Mouse (Mus musculus) intestine, embryonic 14.5 days (tissue): Measurements from ENCODE around the gene Ddx28. TPM values are rescaled to one million over a fixed set of nuclear protein-coding genes. Genes with fewer than 3 reads are reported as not detected.
A peak's percentile ranks its signal among the peaks of the same experiment; 100 is the strongest.

ENCODE experiments used
- ATAC-seq: fragments of 200-750 bp; cut with Nextera tagmentation; replicated peaks from 2 replicates; pipeline ENCODE4 v1.8.0; 2017; ENCODE audit warnings: low read depth, moderate number of reproducible peaks, moderate TSS enrichment, moderate library complexity; ENCODE audit not compliant: low FRiP score, low TSS enrichment
- DNase-seq: peaks from one replicate; pipeline ENCODE4 v3.0.0-alpha.2; 2018; ENCODE audit warnings: low spot score
- H3K27ac ChIP-seq: fragments of 300-500 bp; sonication (generic); 2 replicates; pipeline ENCODE4 v1.5.1; 2014; ENCODE audit warnings: low read depth, mild to moderate bottlenecking, control low read depth
- H3K27me3 ChIP-seq: fragments of 300-500 bp; sonication (generic); replicated peaks from 2 replicates; pipeline ENCODE4 v1.6.1; 2014; ENCODE audit warnings: low read length, control low read depth; ENCODE audit not compliant: control insufficient read depth, insufficient read depth
- H3K36me3 ChIP-seq: fragments of 300-500 bp; sonication (generic); 2 replicates; pipeline ENCODE4 v1.6.1; 2014; ENCODE audit warnings: low read length, control low read depth; ENCODE audit not compliant: control insufficient read depth, insufficient read depth
- H3K4me1 ChIP-seq: fragments of 300-500 bp; sonication (generic); replicated peaks from 2 replicates; pipeline ENCODE4 v1.6.1; 2014; ENCODE audit warnings: low read length, control low read depth, mixed read lengths; ENCODE audit not compliant: control insufficient read depth, insufficient read depth
- H3K4me2 ChIP-seq: fragments of 300-500 bp; sonication (generic); 2 replicates; pipeline ENCODE4 v1.6.1; 2014; ENCODE audit warnings: low read length
- H3K4me3 ChIP-seq: fragments of 300-500 bp; sonication (generic); 2 replicates; pipeline ENCODE4 v1.5.1; 2014; ENCODE audit warnings: low read depth, low read length, control low read depth, mixed read lengths
- H3K9ac ChIP-seq: fragments of 300-500 bp; sonication (generic); 2 replicates; pipeline ENCODE4 v1.6.1; 2014; ENCODE audit warnings: mild to moderate bottlenecking, low read length
- H3K9me3 ChIP-seq: fragments of 300-500 bp; sonication (generic); 2 replicates; pipeline ENCODE4 v1.6.1; 2016; ENCODE audit warnings: low read length, control low read depth; ENCODE audit not compliant: control insufficient read depth
- WGBS: fragments of 180-500 bp; shearing (Covaris S2); extraction: QIAGEN DNeasy Blood & Tissue Kit; methylation state at CpG from one replicate; pipeline ENCODE4 v1.1.7; 2014; 5-methylcytosine and 5-hydroxymethylcytosine counted together
- polyA plus RNA-seq: library from polyadenylated mRNA; unstranded; fragments of >200 nt; fragmentation: Nextera tagmentation; extraction: Ambion mirVana; gene quantifications from 2 replicates; pipeline ENCODE4 v1.2.1, GENCODE M21; 2014

Gene Ddx28
- polyA plus RNA-seq, 1 experiment from 2014 or later: 16.9 TPM

DNA sequence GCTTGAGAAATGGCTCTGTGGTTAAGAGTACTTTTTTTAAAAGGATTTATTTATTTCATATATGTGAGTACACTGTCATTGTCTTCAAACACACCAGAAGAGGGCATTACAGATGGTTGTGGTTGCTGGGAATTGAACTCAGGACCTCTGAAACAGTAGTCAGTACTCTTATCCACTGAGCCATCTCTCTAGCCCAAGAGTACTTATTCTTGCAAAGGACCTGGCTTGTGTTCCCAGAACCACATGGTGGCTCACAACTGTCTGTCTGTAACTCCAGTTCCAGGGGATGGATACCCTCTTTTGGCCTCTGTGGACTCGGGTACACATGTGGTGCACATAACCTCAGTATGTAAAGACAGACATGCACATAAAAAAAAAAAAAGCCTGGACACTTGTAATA lies 42.3 kb downstream of the Ddx28 start:
- 72% methylated on average over 1 of the region's 1 CpGs for WGBS
- DNase-seq (no peak), ATAC-seq (no peak)
- no peaks in the 10 kb centered on the region for H3K9me3 ChIP-seq
- H3K9ac ChIP-seq: no peak overlapping the region
- no peaks in the 10 kb centered on the region for H3K27me3 ChIP-seq
- no peak overlapping the region for H3K27ac ChIP-seq
- H3K4me1 ChIP-seq: peaks cover 12% of the 10 kb centered on the region
- no peak overlapping the region for H3K4me3 ChIP-seq
- no peaks in the 10 kb centered on the region for H3K36me3 ChIP-seq
- H3K4me2 ChIP-seq: no peak overlapping the region

DNA sequence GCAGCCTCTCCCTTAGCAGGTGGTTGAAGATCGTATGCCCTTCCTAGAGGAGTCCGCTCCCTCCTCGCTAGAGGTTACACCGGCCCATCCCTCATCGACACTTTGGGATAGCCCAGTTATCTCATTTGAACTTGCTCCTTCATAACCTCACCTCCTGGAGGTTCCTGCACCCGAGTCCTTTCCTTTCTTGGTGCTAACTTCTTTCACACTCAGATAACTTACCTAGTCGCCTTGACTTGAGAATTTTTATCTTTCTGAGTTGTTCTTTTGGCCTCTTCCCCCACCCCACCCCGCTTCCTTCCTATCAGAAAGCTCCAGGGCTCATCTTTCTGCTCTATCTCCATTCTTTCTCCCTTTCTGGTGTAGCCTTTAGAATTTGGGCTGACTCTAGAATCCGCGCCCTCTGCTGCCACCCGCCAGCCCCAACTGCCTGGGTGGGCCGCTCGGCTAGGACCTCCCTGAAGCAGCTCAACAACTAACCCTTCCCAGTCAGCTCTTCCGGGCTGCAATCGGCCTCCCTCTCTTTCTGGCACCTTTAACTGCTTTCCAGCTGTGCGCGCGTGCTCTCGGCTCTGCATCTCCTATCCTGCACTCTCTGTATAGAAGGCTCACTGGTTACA lies 44.9 kb downstream of the Ddx28 start:
- H3K9ac ChIP-seq: peak overlapping the region; percentile 8; the same call in 1 of the 2 replicates
- DNase-seq (peak; percentile 72), ATAC-seq (no peak)
- peak overlapping the region; percentile 78 for H3K4me3 ChIP-seq
- WGBS: 10% methylated on average over 19 of the region's 19 CpGs
- H3K36me3 ChIP-seq: no peaks in the 10 kb centered on the region
- H3K4me2 ChIP-seq: peak overlapping the region; percentile 66
- peaks cover 18% of the 10 kb centered on the region for H3K4me1 ChIP-seq
- H3K9me3 ChIP-seq: no peaks in the 10 kb centered on the region
- peak overlapping the region; percentile 51 for H3K27ac ChIP-seq
- no peaks in the 10 kb centered on the region for H3K27me3 ChIP-seq

DNA sequence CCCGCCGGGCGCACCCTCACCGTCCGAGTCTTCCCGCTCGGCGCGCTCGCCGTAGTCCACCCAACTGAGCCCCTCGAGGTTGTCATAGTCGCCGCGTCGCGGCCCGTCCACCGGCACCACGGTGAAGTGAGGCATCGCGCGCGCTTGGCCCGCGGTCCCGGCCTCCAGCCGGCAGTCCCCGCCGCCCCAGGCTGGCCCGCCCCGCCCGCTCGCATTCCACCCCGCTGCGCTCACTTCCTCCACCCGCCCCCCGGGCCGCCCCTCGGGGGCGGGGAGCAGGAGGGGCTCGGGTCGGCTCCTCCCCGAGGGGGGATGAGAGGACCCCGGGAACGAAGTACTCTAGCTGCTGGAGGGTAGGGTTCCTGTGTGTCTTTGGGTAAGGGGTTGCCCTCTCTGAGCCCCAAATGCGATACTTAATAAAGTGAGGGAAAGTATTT lies 45.8 kb downstream of the Ddx28 start, which contains the start of gene Slc12a4:
TSS of gene Slc12a4 (minus strand) at position 193 of the 437 bp plus-strand sequence.
- Histone ChIP-seq H3K4me3 (peak within 1 kb of the TSS; percentile 78), H3K9ac (peak within 1 kb of the TSS; percentile 91), H3K4me1 (peaks cover 18% of the 10 kb centered on the region), H3K36me3 (no peaks in the 10 kb centered on the region), H3K9me3 (no peaks in the 10 kb centered on the region), H3K27me3 (no peaks in the 10 kb centered on the region), H3K4me2 (peak within 1 kb of the TSS; percentile 66), H3K27ac (peak within 1 kb of the TSS; percentile 92)
- DNase-seq (peak; percentile 90), ATAC-seq (peak; percentile 94)
- WGBS: under 1% methylated on average over 47 of the region's 47 CpGs

DNA sequence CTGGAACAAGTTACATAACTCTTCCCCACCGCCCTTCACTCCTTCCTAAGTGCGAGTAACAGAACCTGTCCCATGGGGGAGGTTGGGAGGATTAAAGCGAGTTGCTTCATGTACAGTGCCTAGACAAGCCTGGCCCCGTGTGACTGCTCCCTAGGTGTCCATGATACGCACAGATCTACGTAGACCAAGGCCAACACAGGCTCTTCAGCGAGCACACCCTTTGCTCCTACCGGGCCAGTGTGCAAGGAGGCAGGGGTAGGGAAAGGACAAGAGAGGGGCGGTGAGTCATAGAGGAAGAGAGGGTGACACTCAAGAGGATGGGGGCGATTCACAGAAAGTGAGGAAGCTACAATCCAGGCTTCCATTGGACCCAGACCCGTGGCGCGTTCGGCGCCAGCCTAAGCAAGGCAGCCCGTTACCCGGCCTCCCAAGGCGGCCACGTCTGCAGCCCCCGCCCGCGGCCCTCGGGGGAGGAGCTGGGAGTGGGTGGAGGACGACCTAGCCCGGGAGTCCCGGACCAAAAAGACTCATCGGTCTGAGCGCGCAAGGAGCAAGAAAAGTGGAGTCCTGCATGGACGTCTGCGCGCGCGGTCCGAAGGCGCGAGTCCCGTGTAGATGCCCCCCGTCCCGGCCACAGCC lies 46.3 kb downstream of the Ddx28 start:
- Histone ChIP-seq H3K4me1 (peaks cover 18% of the 10 kb centered on the region), H3K36me3 (peaks cover 3% of the 10 kb centered on the region; the same call in 1 of the 2 replicates), H3K27me3 (no peaks in the 10 kb centered on the region), H3K4me3 (peak overlapping the region; percentile 78), H3K27ac (peak overlapping the region; percentile 92), H3K4me2 (peak overlapping the region; percentile 66), H3K9me3 (no peaks in the 10 kb centered on the region), H3K9ac (peak overlapping the region; percentile 91)
- peak; percentile 74 for ATAC-seq
- 1% methylated on average over 34 of the region's 40 CpGs for WGBS
- DNase-seq: peak; percentile 83

DNA sequence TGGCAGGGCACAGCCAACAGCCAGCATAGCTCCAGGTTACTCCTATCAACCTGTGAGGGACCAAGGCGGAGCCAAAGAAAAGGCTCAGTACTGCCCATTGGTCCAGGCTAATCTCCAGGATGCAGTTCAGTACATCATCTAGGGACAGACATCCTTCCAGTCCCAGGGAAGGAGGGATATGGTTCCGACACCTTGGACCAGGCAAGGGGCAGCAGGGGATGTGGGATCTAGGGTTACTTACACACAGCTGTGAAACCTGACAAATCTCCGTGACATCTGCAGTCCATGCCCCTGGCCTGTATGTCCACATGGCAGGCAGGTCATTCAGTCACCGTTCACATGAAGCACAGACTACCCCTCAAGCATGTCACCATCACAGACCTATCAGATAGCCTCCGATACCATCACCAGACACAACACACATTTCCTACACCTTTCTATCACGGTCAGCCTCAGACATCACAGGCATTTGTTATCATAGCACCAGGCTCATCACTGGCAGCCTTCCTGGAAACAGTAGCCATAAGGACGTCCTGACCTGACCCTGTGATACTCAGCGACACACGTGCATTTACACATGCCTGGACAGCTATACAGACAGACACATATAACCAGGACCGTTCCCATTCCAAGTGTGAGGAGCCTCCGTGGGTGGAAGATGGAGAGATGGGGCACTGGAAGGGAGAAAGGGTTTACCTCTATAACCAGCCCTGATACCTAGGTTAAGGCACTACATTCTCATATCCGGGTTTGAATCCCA lies 47.0 kb downstream of the Ddx28 start:
- 56% methylated on average over 12 of the region's 12 CpGs for WGBS
- H3K27me3 ChIP-seq: no peaks in the 10 kb centered on the region
- H3K9me3 ChIP-seq: no peaks in the 10 kb centered on the region
- H3K4me1 ChIP-seq: peaks cover 18% of the 10 kb centered on the region
- peak overlapping the region; percentile 91 for H3K9ac ChIP-seq
- peaks cover 9% of the 10 kb centered on the region; the same call in 1 of the 2 replicates for H3K36me3 ChIP-seq
- peak overlapping the region; percentile 78 for H3K4me3 ChIP-seq
- peak overlapping the region; percentile 66 for H3K4me2 ChIP-seq
- ATAC-seq (no peak), DNase-seq (peak; percentile 55)
- H3K27ac ChIP-seq: no peak overlapping the region

DNA sequence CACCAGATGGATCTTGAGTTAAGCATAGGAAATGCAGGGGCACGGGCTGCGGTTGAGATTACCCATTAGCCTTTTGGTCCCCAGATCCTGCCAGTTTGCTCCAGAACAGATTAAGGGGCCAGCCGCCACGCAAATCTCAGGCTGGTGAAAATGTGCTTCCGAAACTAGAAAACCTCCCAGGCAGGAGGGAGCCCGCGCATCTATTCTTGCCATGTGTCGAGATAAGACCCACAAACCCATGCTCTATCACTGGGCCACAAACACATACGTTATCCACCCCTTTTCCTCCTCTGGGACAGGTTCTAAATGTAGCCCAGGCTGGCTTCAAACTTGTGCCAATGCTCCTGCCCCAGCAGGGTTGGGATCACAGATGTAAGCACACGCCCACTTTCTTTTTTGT lies 50.1 kb downstream of the Ddx28 start:
- DNase-seq (no peak), ATAC-seq (no peak)
- no peak overlapping the region for H3K4me2 ChIP-seq
- no peak overlapping the region for H3K9ac ChIP-seq
- WGBS: 86% methylated on average over 10 of the region's 10 CpGs
- no peak overlapping the region for H3K27ac ChIP-seq
- H3K27me3 ChIP-seq: no peaks in the 10 kb centered on the region
- H3K36me3 ChIP-seq: peaks cover 24% of the 10 kb centered on the region
- H3K9me3 ChIP-seq: no peaks in the 10 kb centered on the region
- no peak overlapping the region for H3K4me3 ChIP-seq
- peaks cover 13% of the 10 kb centered on the region for H3K4me1 ChIP-seq

DNA sequence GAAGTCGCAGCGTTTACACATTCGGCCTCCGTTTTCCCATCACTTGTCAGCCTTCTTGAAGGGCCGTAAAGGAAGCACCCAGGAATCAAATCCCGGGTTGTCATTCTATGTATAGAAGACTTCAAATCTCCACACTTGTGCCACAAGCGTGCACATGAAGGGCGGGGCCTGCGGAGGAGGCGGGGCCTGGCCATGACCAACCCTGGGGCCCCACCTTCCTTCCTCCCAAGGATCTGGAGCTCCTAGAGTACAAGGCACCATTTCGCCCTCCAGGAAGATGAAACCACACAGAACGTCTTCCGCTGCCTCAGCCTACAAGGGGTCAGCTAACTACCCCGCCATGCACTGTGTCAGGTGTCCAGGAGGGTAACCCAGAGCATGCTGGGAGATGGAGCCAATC lies 50.6 kb downstream of the Ddx28 start:
- ATAC-seq (no peak), DNase-seq (no peak)
- 77% methylated on average over 14 of the region's 14 CpGs for WGBS
- Histone ChIP-seq H3K27ac (no peak overlapping the region), H3K4me1 (peaks cover 9% of the 10 kb centered on the region), H3K4me3 (no peak overlapping the region), H3K36me3 (peaks cover 29% of the 10 kb centered on the region), H3K4me2 (no peak overlapping the region), H3K27me3 (no peaks in the 10 kb centered on the region), H3K9ac (no peak overlapping the region), H3K9me3 (no peaks in the 10 kb centered on the region)
